Mouse (Mus musculus) layer of hippocampus, adult 8-10 months (tissue): ENCODE measurements around the gene Rpl9-ps1. TPM values are rescaled to one million over a fixed set of nuclear protein-coding genes. Genes with fewer than 3 reads are reported as not detected.

ENCODE experiments used
- DNase-seq, 2 experiments: peaks; one replicate each; pipeline ENCODE4 v3.0.0; 2022; ENCODE audit warnings: low spot score in 2 of 2
- total RNA-seq, 4 experiments: library from RNA; stranded (reverse); gene quantifications; 2 replicates each; pipeline ENCODE4 v1.2.4; 2022

Gene Rpl9-ps1
- not detected for total RNA-seq

DNA sequence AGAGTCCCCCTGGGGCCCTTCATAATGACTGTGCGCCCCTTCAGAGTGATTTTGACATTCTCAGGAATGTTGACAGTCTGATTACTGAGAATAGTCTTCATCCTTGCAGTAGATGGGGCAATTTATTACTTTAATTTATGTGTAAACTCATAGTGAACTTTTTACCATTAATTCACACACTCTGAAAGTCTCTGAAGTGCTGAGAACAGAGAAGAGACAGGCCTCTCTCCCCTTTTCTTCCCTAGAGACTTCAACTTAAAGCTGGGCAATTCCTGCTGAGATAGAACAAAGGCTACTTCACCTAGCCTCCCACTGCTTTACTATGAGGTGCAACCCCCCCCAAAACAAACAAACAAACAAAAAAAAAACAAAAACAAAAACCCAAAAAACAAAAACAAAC, at the start of gene Rpl9-ps1:
TSS of gene Rpl9-ps1 (minus strand) at position 101 of the 400 bp plus-strand sequence.
- DNase-seq: no peak

DNA sequence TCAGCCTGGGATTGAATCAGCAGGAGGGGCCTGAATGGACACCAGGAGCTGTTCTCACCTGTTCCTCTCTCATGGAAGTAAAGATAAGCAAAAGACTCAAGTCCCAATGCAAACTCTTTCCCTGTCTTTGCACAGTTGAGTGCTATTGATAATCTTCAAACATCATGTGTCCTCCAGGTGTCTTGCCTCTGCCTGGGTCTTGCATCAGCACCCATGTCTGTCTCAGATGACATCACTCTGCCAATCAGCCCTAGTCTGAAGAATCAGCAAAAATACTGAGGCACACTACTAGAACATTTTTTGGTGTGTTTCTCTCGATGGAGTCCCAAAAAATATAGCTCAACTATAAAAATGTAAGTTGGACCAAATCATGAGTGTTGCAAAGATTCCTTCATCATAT, 46.6 kb upstream of the Rpl9-ps1 start:
- DNase-seq: no peak

DNA sequence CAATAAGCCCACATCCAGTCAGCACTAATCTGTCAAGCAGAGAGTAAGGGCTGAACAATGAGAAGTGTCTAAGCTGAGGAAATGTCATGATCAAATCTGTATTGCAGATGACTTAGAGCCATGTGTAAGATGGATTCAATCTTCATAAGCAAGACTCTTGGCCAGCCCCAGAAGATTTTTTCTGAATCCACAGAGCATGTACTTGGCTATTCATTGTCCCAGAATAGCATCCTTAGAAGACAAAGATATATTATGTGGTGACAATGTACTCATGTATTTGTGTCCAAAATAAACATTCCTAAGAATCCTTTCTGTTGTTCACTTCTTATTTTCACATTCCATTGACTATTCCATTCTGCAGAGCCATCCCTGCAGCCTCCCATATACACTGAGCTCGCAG, 44.5 kb upstream of the Rpl9-ps1 start:
- DNase-seq: no peak

DNA sequence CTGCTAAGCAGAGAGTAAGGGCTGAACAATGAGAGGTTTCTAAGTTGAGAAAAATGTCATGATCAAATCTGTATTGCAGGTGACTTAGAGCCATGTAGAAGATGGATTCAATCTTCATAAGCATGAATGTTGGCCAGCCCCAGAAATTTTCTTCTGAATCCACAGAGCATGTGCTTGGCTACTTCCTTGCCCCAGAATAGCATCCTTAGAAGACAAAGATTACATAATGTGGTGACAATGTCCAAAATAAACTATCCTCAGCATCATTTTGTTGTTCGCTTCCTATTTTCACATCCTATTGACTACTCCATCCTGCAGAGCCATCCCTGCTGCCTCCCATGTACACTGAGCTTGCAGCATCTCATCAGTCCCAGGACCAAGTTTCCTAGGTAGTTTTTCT, 30.2 kb upstream of the Rpl9-ps1 start:
- DNase-seq: no peak

DNA sequence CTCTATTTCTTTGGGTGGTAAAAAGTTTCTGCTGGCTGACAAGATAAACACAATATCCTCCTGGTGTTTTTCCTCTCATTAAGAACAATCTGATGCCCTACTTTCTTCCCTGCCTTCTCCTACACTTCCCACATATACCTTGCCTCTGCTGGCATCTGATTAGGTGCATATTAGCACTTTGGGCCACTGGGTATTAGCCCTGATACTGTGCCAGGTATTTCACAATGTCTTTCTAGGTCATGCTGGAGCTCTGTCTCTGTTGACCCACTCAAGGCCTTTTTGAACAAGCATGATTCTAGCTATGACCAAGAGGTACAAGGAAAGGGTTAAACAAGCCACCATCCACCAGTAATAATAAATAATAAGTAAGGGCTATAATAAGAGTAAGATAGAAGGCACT, 26.3 kb upstream of the Rpl9-ps1 start:
- no peak for DNase-seq

DNA sequence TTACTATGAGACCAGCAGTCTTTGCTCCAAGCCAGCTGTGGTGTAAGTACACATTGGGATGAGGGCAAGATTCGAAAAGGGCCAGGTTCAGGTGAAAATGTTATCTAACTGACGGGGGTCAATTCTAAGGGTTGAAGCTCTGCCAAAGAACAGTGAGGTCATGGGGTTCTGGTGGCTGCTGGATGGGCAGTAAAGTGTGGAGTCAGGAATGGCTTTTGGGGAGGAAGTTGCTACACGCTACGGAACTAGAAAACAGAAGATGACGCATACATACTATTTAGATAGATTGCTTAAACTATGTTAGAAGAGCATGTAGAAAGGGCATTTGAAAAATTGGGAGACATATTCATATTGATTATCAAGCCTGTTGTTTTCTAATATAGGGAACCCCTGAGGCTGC, 18.1 kb upstream of the Rpl9-ps1 start:
- no peak for DNase-seq

DNA sequence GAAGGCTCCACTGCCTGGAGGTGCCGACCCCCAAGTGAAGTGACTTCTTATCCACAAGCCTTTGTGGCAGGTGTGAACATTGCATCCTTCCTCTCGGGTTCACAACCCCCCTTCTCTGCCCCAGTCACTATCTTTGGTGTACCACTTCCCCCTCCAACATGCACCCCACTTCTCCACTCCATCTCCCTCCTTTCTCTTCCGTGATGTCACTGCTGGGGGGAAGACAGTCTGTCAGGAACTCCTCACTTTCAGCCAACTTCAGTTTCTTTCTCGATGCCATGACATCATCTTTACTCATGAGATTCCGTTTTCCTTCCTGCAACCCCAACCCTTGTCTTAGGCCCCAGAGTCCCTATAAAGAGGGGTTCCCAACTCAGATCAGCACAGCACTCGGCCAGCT, 16.8 kb upstream of the Rpl9-ps1 start, which contains the start of gene Ccl4:
TSS of gene Ccl4 (plus strand) at position 381 of the 400 bp plus-strand sequence.
- DNase-seq: no peak

DNA sequence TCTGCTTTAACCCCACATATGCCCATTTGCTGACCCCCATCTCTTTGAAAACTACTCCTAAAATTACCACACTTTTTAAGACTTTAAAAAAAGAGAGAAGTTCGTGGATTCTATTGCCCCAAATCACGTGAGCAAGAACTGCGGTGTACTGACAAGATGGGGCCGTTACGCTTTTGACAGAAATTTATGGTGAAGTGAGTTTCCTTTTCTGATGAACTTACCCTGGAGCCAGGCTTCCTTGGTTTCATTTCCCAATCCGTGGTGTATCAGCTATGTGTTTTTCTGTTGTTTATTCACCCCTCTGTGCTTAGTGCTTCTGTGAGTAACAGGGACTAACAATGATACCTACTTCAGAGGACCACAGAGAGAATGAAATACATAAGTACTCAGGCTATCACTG, 13.4 kb upstream of the Rpl9-ps1 start:
- DNase-seq: no peak

DNA sequence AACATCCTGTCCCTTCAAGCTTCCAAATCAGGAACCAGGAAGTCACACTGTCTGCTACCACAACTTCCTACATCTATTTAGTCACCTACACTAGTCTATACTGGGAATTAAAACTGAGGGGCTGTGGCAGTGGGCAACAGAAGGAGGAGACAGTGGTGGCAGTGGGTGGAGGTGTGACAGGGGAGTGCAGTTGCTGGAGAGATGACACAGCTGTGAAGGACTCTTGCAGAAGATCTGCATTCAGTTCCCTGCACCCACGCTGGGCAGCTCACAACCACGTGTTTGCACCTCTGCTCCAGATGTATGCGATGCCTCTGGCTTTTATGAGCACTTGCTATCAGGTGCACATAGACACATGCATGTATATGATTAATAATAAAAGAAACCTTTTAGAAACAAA, 12.1 kb upstream of the Rpl9-ps1 start:
- DNase-seq: no peak

DNA sequence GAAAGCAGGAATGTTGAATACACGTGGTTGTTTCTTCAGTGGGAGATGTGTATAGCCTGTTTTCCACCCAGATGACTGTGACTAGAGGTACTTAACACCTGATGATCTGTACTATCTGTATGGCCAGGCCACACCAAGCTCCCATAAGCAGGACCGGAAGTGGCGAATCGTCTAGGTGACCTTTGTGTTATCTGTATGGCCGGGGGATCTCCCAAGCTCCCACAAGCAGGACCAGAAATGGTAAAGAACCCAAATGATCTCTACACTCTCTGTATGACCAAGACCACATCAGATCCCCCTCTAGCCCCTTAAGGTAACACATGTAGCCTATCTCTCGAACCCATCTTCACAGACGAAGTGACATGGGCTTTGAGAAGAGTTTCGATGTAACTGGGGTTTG, 9.2 kb upstream of the Rpl9-ps1 start:
- no peak for DNase-seq

DNA sequence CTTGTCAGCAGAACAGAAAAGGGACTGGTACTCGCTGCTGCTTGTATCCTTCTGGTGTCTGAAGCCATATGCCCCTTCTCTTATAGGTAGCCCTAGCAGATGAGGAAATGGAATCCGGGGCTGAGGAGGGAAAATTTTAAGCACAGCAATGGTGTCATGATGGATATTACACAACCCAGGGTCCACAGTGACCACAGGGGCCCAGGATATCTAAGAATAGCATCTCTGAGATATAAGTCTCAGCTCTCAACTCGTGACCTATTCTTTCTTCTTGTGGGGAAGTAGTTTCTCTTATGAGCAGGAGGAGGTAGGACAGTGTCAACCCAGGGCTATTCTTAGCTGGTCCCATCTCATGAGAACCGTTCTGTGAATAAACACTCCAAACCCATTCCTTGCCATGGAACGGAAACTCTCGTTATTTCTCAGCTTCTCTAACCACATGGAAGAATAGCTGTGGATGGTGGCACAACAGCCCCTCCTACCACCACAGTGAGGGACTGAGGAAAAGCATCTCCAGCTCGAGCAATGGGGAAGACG, 4.0 kb upstream of the Rpl9-ps1 start, which contains the start of gene Ccl3:
TSS of gene Ccl3 (minus strand) at position 51 of the 537 bp plus-strand sequence.
- no peak for DNase-seq

DNA sequence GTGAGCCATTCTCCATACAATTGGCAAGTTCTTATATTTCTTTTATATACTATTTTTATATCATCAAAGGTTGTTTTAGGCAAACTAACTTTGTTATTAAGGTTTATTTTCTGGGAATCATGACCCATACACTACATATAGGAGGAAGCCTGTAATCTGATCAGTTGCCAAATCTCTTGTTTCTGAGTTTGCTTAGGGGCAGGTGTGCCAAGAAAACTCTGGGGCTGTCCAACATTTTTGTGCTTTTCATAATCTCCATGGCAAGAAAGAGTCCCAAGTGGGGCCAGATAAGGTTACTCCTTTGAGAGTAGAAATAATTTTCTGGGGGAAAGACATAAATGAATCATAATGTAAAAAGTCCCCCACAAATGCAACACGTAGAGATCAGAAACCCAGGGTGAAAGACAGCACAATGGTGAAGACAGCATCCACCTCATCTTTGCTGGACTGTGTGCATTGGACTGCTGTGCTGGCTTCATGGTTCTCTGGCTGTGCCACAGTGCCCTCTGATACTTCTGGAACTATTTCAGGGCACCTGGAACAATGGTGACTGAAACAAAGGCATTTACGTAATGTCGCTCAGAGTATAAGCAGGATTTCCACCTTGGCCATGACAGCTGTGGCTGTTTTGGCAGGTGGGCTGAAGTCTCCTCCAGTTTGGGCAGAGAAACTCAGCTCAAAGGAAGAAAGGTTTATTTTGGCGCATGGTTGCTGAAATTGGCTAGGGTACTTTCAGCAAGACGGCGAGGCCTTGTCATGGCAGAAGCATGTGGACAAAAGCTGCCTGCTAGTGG, 1.1 kb upstream of the Rpl9-ps1 start:
- DNase-seq: no peak

DNA sequence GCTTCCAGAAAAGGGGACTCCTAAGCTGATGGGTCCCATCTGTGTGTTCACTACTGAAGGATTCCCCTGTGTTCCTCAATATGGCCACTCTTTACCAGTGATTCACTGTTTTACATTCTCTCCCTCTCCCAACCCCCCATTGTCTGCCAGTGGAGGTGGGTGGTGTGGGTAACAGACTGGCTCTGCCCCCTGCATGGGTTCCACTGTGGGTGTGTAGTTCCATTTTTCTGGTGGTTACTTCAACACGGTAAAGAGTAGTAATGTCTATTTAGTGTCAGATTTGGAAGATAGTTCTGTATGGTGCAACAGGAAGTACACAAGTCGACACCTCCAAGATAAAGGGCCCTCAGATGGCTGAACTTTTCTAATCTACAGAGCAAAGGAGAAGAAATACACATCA, 4.2 kb downstream of the Rpl9-ps1 start:
- DNase-seq: no peak

DNA sequence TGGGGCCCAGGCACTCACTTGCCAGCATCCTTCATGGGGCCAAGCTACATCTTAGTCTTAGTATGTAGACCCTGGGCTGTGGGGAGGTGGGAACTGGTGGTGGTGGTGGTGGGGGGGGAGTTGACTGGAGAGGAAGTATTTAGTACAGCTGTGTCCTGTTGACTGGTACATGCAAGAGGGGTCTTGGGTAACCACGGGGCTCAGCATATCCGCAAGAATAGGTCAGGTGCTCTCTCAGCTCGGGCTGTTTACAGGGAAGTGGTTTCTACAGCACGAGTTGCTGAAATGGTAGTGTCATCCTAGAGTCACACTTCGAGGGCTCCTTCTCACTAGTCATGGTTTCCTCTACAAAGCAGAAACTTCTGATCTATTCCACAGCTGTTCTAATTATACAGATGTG, 5.3 kb downstream of the Rpl9-ps1 start:
- no peak for DNase-seq

DNA sequence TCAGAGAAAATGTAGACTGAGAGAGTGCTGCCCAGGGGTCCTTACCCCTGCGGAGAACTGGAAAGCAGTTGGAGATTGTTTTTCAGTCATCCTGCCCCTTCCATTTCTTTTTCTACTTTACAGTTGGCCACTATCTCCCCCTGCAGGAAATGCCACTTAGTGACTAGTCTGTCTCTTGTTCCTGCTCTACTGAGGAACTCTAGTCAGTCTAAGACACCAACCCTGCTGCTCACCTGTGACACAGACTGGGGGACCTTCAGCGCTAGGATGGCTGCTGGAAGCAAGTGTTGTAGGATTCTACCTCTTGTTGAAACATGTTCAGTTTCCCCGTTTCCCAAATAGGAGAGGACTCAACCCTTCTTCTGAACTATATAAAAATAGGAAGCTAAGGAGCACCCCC, 5.9 kb downstream of the Rpl9-ps1 start:
- no peak for DNase-seq

DNA sequence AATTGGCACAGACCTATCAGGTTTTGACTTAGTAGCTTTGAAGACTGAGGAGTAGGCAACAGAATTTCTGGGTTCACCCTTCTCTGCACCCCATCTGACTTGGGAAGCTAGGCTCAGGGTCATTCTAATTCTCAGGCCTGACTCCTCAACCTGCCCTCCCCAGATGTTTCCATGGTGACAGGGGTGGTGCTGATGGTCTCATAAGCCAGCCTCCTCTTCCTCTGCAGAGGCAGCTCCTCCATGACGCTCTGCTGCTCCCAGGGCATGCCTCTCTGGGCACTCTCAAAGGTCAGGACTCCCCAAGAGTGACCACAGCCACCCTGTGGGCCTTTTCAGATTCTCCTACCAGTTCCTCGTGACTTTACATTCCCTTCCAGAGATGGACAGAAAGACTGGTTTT, 6.5 kb downstream of the Rpl9-ps1 start:
- no peak for DNase-seq

DNA sequence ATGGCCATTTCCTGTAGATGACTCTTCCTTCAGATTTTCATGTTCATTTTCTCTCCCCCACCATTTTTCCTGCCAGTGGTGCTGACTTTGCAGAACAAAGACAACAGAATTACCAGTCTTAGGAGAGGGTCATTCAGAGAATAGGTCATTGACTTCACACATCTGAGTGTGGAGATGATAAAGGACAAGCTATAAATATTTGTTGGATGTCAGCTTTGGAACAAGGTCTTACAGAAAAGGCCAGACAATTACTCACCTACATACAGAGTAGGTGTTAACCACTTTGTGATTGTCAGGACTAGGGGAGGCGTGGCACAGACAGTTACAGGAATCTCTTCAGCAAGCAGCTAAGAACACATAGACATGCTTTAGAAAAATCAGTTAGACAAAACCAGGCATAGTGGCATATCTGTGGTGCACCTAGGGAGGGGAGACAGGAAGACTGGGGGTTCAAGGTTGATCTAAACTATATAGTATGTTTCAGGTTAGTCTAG, 8.6 kb downstream of the Rpl9-ps1 start:
- no peak for DNase-seq

DNA sequence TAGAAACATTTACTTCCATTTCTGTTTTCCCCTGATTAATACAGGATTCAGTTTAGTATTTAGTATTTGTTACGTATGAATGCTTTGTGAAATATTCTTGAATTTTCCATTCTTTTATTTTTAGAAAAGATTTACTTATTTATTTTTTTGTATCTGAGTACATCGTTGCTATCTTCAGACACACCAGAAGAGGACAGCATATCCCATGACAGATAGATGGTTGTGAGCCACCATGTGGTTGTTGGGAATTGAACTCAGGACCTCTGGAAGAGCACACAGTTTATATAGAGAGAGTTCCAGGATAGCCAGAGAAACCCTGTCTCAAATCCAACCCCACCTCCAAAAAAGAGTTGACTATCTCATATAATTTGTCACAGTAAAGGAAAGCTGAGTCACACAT, 10.5 kb downstream of the Rpl9-ps1 start:
- DNase-seq: no peak

DNA sequence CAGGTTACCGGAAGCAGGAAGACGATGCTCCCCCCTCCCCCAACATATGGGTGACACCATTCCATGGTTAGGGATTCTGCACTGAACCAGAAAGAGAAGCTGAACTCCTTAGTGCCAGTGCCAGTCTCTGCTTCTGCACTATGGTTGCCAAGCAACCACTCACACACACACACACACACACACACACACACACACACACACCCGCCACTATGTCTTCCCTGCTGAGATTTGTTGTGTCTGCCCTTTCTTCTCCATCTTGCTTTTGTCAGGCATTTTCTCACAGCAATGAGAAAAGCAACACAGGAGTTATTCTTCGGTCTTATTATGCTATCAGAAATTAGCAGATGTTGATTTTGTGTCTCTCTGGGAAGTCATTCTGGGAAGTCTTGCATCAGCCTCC, 11.0 kb downstream of the Rpl9-ps1 start:
- DNase-seq: no peak

DNA sequence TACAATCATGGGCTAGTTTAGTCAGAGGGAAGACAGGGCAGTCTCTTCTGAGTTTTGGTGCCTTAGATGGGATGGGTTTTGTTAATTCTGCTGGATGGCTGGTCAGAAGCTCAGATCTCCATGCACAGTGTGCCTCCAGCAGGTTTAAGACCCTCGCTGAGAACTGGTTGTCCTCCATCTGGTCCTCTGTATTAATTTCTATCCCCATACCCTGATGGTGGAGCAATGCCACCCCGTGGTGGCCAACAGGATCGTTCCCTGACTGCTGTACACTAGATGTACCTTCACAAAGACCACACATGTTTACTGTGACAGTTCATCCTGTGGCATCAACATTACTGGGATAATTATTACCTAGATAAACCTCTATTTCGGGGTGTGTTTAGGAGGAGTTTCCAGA, 12.7 kb downstream of the Rpl9-ps1 start:
- no peak for DNase-seq

DNA sequence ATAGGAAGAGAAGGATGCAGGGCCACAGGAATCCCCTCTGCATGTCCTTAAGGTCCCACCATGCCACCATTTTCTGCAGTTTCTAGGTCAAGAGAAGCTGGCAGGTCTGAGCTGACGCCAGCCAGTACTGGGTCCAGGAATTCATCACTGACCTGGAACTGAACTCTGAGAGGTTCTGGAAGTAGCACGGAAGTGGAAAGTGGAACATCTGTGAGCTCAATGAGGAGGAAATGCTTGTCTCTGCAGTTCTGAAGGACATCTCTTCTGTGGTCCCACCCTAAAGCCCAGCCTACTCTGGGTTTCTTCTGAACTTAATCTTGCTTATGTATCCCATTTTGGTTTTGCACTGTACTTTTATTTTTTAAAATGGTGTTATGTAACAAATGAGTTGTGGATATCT, 14.4 kb downstream of the Rpl9-ps1 start:
- DNase-seq: no peak

DNA sequence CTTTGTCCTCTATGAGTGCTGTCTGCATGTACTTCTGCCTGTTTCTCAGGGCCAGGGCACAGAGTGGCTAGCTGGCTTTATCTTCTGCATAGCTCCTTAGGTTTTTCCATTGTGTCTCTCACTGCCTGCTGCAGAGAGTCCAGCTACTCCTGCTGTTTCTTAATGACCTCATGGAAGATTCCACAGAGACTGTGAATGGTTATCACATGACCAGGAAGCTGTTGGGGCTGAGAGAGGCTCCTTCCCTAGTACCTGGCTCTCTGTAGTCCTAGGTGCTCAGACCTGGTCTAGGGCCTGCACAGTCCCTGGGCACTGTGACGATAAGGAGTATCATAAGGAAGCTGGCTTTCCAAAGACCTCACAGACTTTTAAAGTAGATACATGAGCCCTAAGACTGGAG, 14.8 kb downstream of the Rpl9-ps1 start:
- DNase-seq: no peak

DNA sequence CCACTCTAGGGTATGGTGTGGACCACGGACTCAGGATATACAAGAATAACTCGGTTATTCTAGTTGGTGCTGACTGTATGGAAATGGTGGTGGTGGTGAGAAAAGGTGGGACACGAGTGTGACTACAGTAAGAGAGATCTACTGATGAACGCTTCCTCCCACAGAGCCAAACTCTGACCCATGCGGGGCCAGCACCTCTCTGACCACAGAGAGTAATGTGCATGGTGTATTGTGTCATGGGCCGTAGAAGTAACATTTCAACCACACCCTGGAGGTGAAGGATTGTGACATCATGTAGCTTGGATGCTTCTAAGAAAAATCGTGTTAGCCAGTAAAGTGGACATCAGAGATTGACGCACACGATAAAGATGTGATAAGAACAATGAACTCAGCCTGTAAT, 16.6 kb downstream of the Rpl9-ps1 start:
- DNase-seq: no peak
